ENCODE assay signal across 13 mouse cellular contexts in genomic region chr16:30661086-30661977, GRCm38 (mm10).
DNase-seq lines count a peak whose midpoint lies in the region; ATAC-seq lines count a peak whose summit lies in the region.
"Had no signal": no experiment of that assay in that cellular context is flagged by ENCODE, and none has a peak within 500 bp of the region (broad histone marks: within the 10 kb centered on the region; RNA-seq: fewer than 3 reads in every experiment).

No protein-coding gene starts in this region.

- WGBS in neural tube, embryonic 15.5 days, result 59% methylated on average over 16 of the region's 16 CpGs
- 36% methylated on average over 16 of the region's 16 CpGs for WGBS in embryonic facial prominence, embryonic 15.5 days
- 45% methylated on average over 16 of the region's 16 CpGs for WGBS in limb, embryonic 15.5 days

- no peak overlapping the region for H3K4me2 ChIP-seq in neural tube, embryonic 15.5 days
- H3K4me2 ChIP-seq in embryonic facial prominence, embryonic 15.5 days (replicated peaks), result no peak overlapping the region
- H3K4me2 ChIP-seq in limb, embryonic 15.5 days, result no peak overlapping the region
- H3K4me2 ChIP-seq: liver, embryonic 12.5 days had no signal

- no peaks in the 10 kb centered on the region for H3K36me3 ChIP-seq in neural tube, embryonic 15.5 days
- H3K36me3 ChIP-seq in embryonic facial prominence, embryonic 15.5 days, result no peaks in the 10 kb centered on the region
- no peaks in the 10 kb centered on the region for H3K36me3 ChIP-seq in limb, embryonic 15.5 days
- H3K36me3 ChIP-seq: G1E; liver, embryonic 12.5 days had no signal

- H3K9me3 ChIP-seq in neural tube, embryonic 15.5 days (replicated peaks), result no peaks in the 10 kb centered on the region
- H3K9me3 ChIP-seq in embryonic facial prominence, embryonic 15.5 days (replicated peaks), result no peaks in the 10 kb centered on the region
- H3K9me3 ChIP-seq in limb, embryonic 15.5 days, result no peaks in the 10 kb centered on the region
- H3K9me3 ChIP-seq: G1E; liver, embryonic 12.5 days; megakaryocyte, embryonic 14.5 days had no signal

- peaks cover 28% of the 10 kb centered on the region for H3K4me1 ChIP-seq in neural tube, embryonic 15.5 days
- H3K4me1 ChIP-seq in embryonic facial prominence, embryonic 15.5 days, result peaks cover 21% of the 10 kb centered on the region
- peaks cover 33% of the 10 kb centered on the region for H3K4me1 ChIP-seq in limb, embryonic 15.5 days
- H3K4me1 ChIP-seq: liver, embryonic 12.5 days had no signal

- H3K27ac ChIP-seq in neural tube, embryonic 15.5 days (replicated peaks), result peak overlapping the region; percentile 33; the same call in 1 of the 2 replicates
- peak overlapping the region; percentile 48 for H3K27ac ChIP-seq in embryonic facial prominence, embryonic 15.5 days (replicated peaks)
- H3K27ac ChIP-seq in limb, embryonic 15.5 days, result peak overlapping the region; percentile 30
- H3K27ac ChIP-seq: liver, embryonic 12.5 days had no signal

- no peak for ATAC-seq in neural tube, embryonic 15.5 days (ENCODE audit: low FRiP score)
- 0 out of 2 replicates have a peak, but pooled peaks have one; percentile 36 for ATAC-seq in embryonic facial prominence, embryonic 15.5 days (ENCODE audit: insufficient number of reproducible peaks, low FRiP score, low TSS enrichment, low read depth)
- peak; percentile 54; the same call in 1 of the 2 replicates for ATAC-seq in limb, embryonic 15.5 days (ENCODE audit: insufficient number of reproducible peaks, low FRiP score, low TSS enrichment, low read depth)
- no peak for ATAC-seq in erythroid progenitor cell, adult 5-6 weeks (replicated peaks; ENCODE audit: low FRiP score, poor library complexity, severe bottlenecking)
- ATAC-seq: forebrain, embryonic 14.5 days; liver, embryonic 12.5 days had no signal

- intact Hi-C loops in gastrocnemius, postnatal 14 days (cut with DNase I; ENCODE audit: low total_unique reads), result no loop called here

- no peak overlapping the region for H3K9ac ChIP-seq in neural tube, embryonic 15.5 days (replicated peaks)
- H3K9ac ChIP-seq in embryonic facial prominence, embryonic 15.5 days, result no peak overlapping the region
- H3K9ac ChIP-seq in limb, embryonic 15.5 days, result no peak overlapping the region
- H3K9ac ChIP-seq: liver, embryonic 12.5 days had no signal

- H3K27me3 ChIP-seq in neural tube, embryonic 15.5 days (replicated peaks), result no peaks in the 10 kb centered on the region
- H3K27me3 ChIP-seq in embryonic facial prominence, embryonic 15.5 days, result no peaks in the 10 kb centered on the region
- 0 out of 2 replicates have a peak, but pooled peaks cover 8% of the 10 kb centered on the region for H3K27me3 ChIP-seq in limb, embryonic 15.5 days
- H3K27me3 ChIP-seq: liver, embryonic 12.5 days had no signal

- DNase-seq in gastrocnemius, adult 18-20 months (ENCODE audit: low spot score), result peak; percentile 16
- no peak for DNase-seq in gastrocnemius, postnatal 14 days
- DNase-seq in neural tube, embryonic 10.5 days (ENCODE audit: extremely low spot score, low spot score), result no peak
- DNase-seq in adrenal gland, postnatal 4 days (ENCODE audit: low spot score in 2 of 2), result no peak
- DNase-seq: cerebellum, adult 11-12 months had no signal

- no peak overlapping the region for H3K4me3 ChIP-seq in neural tube, embryonic 15.5 days (replicated peaks)
- H3K4me3 ChIP-seq in embryonic facial prominence, embryonic 15.5 days (replicated peaks), result no peak overlapping the region
- no peak overlapping the region for H3K4me3 ChIP-seq in limb, embryonic 15.5 days
- H3K4me3 ChIP-seq: liver, embryonic 12.5 days; megakaryocyte, embryonic 14.5 days had no signal

Comparison
In these comparisons a context has a peak if more than half of its experiments do, and no peak if none do; other contexts are left out.
1. ATAC-seq: peak in embryonic facial prominence, embryonic 15.5 days (single experiment) and limb, embryonic 15.5 days (single experiment); none in neural tube, embryonic 15.5 days (single experiment) and erythroid progenitor cell, adult 5-6 weeks (single experiment).
2. Peak in every context shown above with its lines, with median percentiles within 50 percentile points of each other: H3K27ac ChIP-seq.